Mouse (Mus musculus): ENCODE measurements at regions not wholly inside any gene's neighbourhood (a gene's known extent, or its start where the extent isn't known, plus 50 kb on each side); places are given as distances from the start of the nearest gene placed in this dataset.

DNA sequence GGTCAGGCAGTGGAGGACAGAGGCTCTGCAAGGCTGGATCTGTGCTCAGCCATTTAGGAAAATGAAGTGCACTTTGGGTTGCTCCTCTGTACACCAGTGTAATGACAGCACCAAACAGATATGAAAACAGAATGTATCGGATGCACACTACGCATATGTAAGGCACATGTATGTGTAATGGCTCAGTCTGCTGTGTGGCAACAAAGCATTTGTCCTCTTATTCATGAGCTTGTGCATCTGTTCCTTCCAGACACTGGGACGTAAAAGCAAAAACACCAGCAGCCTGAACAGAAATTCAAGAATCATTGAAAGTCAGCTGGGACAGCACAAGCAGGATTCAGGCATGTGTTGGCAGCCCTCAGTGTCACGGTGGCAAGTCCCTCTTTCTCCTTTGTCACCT, 241.6 kb downstream of the 1810013L24Rik start:
- TF ChIP-seq GATA1 (IDR thresholded peaks at IDR 0.05; ENCODE audit: borderline replicate concordance, low read length) (no peak), CTCF (IDR thresholded peaks at IDR 0.05; ENCODE audit: low read depth, low read length) (no peak), POLR2AphosphoS5 (IDR thresholded peaks at IDR 0.05; ENCODE audit: insufficient replicate concordance, low read depth, low read length) (no peak), TAL1 (conservative IDR thresholded peaks at IDR 0.05; ENCODE audit: low read depth, low read length) (no peak), GATA2 (IDR thresholded peaks at IDR 0.05; ENCODE audit: borderline replicate concordance, low read depth, low read length) (no peak)
